Mouse (Mus musculus): ENCODE data around the gene Tmem247. TPM values are rescaled to one million over a fixed set of nuclear protein-coding genes. Genes with fewer than 3 reads are reported as not detected.

The Tmem247 gene
- polyA plus RNA-seq, 1 experiment: not detected

DNA sequence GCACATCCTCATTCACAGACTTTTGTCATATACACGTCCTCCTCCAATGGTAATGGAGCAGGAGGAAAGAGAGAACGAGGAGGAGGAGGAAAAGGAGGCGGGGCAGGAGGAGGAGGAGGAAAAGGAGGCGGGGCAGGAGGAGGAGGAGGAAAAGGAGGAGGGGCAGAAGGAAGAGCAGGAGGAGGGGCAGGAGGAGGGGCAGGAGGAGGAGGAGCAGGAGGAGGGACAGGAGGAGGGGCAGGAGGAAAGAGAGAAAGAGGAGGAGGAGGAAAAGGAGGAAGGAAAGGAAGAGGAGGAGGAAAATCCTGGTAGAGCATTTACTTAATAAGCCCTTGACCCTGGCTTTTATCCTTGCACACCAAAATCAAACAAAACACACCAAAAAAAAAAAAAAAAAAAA is 28.9 kb downstream of the Tmem247 start:
- 33% methylated on average over 4 of the region's 4 CpGs for WGBS

DNA sequence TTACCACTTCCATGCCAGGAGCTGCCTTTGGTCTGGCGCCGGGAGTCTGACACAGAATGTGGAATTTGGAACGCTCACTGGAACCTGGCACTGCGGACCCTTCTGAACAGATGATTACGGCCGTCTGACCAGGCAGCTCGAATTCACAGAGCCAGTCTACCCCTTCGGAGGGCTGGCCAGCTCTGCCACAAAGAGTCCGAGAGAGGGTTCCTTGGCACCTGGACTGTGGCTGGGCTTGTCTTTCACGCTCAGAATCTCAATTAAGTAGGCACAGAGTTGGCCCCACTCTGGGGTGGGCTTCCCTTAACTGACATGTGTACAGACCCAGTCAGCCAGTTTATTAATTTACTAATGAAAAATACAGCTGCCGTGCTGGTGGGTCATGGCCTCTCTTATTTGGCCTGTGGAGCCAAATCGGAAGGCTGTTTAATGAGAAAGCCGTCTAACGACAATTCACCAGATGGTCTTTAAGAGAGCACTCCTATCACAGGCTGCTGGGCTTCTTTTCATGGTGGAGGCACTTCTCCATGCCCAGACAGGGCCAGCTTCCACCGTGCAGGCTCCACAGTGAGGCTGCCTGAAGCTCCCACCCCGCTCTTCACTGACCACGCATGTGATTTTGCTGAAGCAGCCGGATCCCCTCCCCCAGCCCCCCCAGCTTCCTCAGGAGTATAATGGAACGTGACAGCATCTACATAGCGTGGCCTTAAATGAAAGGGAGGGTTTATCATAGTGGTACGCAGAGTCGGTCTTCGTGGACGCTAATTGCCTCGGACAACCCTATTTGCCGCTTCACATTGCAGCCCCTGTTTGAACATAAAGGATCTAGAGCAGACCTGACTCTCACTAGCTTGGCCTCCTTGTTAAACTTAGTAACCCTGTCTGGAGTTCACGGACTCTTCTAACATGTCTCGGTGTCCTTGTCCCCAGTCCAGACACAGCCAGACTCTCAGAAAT is 31.0 kb downstream of the Tmem247 start, which contains the start of gene Atp6v1e2:
Gene Atp6v1e2 (minus strand): TSS at position 58 of the 957 bp plus-strand sequence.
- H3K36me3 ChIP-seq (ENCODE audit: control insufficient read depth, insufficient read depth, low read length): no peaks in the 10 kb centered on the region
- 87% methylated on average over 28 of the region's 28 CpGs for WGBS
- no peak within 1 kb of the TSS for H3K4me3 ChIP-seq (ENCODE audit: low read depth, low read length)
- H3K4me1 ChIP-seq (ENCODE audit: control insufficient read depth, insufficient read depth, insufficient read length, low read length): peaks cover 2% of the 10 kb centered on the region; the same call in 1 of the 2 replicates
- no peak within 1 kb of the TSS for H3K27ac ChIP-seq (ENCODE audit: insufficient read depth, low read depth, low read length)
- TF ChIP-seq POLR2A (IDR thresholded peaks at IDR 0.05; ENCODE audit: low read depth, low read length) (no peak), CTCF (IDR thresholded peaks at IDR 0.05; ENCODE audit: extremely low read depth, insufficient read length, insufficient replicate concordance, low read depth, low read length) (no peak)
- H3K27me3 ChIP-seq (ENCODE audit: control insufficient read depth, insufficient read depth, low read length): no peaks in the 10 kb centered on the region; the same call in 1 of the 2 replicates

More for the DNA sequence above, 28.9 kb downstream of the Tmem247 start:
- H3K4me1 ChIP-seq (ENCODE audit: control insufficient read depth, insufficient read depth, insufficient read length, low read length): peaks cover 2% of the 10 kb centered on the region; the same call in 1 of the 2 replicates
- no peak overlapping the region for H3K27ac ChIP-seq (ENCODE audit: insufficient read depth, low read depth, low read length)
- no peaks in the 10 kb centered on the region for H3K36me3 ChIP-seq (ENCODE audit: control insufficient read depth, insufficient read depth, low read length)
- H3K27me3 ChIP-seq (ENCODE audit: control insufficient read depth, insufficient read depth, low read length): no peaks in the 10 kb centered on the region; the same call in 1 of the 2 replicates
- TF ChIP-seq POLR2A (IDR thresholded peaks at IDR 0.05; ENCODE audit: low read depth, low read length): no peak
- no peak for TF ChIP-seq CTCF (IDR thresholded peaks at IDR 0.05; ENCODE audit: extremely low read depth, insufficient read length, insufficient replicate concordance, low read depth, low read length)
- H3K4me3 ChIP-seq (ENCODE audit: low read depth, low read length): no peak overlapping the region

DNA sequence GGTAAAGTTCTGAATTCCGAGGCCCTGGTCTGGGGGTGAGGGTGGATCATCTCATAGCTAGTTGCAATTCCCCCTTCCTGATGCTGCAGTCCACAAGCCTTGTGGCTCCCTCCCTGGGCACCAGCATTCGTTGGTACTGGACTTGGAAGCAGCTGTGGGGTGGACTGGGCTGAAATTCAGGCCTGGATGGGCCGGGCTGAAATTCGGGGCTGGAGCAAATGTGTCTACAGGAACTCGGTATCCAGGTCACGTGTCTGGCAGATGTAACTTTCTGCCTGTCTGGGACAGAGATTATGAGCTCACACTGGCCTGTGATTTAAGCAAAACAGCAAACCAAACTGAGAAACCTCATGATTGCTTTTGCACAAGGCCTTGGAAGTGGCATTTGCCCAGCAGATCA is 31.7 kb downstream of the Tmem247 start:
- 71% methylated on average over 6 of the region's 6 CpGs for WGBS
- H3K27me3 ChIP-seq (ENCODE audit: control insufficient read depth, insufficient read depth, low read length): no peaks in the 10 kb centered on the region; the same call in 1 of the 2 replicates
- no peak overlapping the region for H3K4me3 ChIP-seq (ENCODE audit: low read depth, low read length)
- peaks cover 2% of the 10 kb centered on the region; the same call in 1 of the 2 replicates for H3K4me1 ChIP-seq (ENCODE audit: control insufficient read depth, insufficient read depth, insufficient read length, low read length)
- TF ChIP-seq CTCF (IDR thresholded peaks at IDR 0.05; ENCODE audit: extremely low read depth, insufficient read length, insufficient replicate concordance, low read depth, low read length) (no peak), POLR2A (IDR thresholded peaks at IDR 0.05; ENCODE audit: low read depth, low read length) (no peak)
- H3K36me3 ChIP-seq (ENCODE audit: control insufficient read depth, insufficient read depth, low read length): no peaks in the 10 kb centered on the region
- no peak overlapping the region for H3K27ac ChIP-seq (ENCODE audit: insufficient read depth, low read depth, low read length)

DNA sequence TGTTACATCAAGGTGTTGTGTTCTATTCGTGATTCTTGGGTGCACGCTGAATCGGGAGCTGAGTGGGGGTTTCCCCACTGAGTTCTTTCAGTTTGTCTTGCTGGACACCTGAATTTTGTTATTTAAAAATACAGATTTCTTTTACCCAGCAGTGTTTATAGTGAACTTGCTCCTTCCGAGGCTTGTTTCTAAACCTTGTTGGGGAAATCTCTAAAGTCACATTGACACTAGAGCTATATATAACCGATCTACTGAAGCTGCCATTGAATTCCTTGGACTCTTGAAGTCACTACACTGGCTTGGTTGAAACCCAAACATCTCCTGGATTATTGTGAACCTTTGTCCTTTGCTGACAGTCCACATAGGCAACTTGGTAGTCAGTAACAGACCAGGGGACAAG is 40.1 kb downstream of the Tmem247 start:
- Histone ChIP-seq H3K4me1 (ENCODE audit: control insufficient read depth, insufficient read depth, insufficient read length, low read length) (no peaks in the 10 kb centered on the region; the same call in 1 of the 2 replicates), H3K27ac (ENCODE audit: insufficient read depth, low read depth, low read length) (no peak overlapping the region), H3K27me3 (ENCODE audit: control insufficient read depth, insufficient read depth, low read length) (no peaks in the 10 kb centered on the region), H3K4me3 (ENCODE audit: low read depth, low read length) (no peak overlapping the region), H3K36me3 (ENCODE audit: control insufficient read depth, insufficient read depth, low read length) (no peaks in the 10 kb centered on the region)
- TF ChIP-seq CTCF (IDR thresholded peaks at IDR 0.05; ENCODE audit: extremely low read depth, insufficient read length, insufficient replicate concordance, low read depth, low read length): no peak
- no peak for TF ChIP-seq POLR2A (IDR thresholded peaks at IDR 0.05; ENCODE audit: low read depth, low read length)
- WGBS: 91% methylated on average over 5 of the region's 5 CpGs

DNA sequence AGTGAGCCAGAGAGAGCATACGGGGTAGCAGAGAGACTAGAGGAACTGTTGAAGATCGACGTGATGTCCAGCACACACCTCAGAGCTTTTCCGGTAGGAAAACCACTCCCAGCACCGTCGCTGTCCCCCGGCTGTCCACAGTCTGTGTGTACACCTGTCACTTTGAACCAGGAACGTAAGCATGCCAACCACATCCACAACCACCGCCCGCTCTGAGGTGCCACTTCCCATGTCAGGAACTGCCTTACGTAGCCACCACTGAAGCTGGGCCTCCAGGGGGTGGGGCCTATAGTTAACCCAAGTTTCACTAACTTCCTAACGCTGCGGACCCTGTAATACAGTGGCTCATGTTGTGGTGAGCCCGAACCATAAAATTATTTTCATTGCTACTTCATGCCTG is 40.8 kb downstream of the Tmem247 start:
- no peaks in the 10 kb centered on the region for H3K27me3 ChIP-seq (ENCODE audit: control insufficient read depth, insufficient read depth, low read length)
- no peaks in the 10 kb centered on the region; the same call in 1 of the 2 replicates for H3K4me1 ChIP-seq (ENCODE audit: control insufficient read depth, insufficient read depth, insufficient read length, low read length)
- peak overlapping the region; percentile 21 for H3K4me3 ChIP-seq (ENCODE audit: low read depth, low read length)
- no peak for TF ChIP-seq POLR2A (IDR thresholded peaks at IDR 0.05; ENCODE audit: low read depth, low read length)
- no peak for TF ChIP-seq CTCF (IDR thresholded peaks at IDR 0.05; ENCODE audit: extremely low read depth, insufficient read length, insufficient replicate concordance, low read depth, low read length)
- 50% methylated on average over 14 of the region's 14 CpGs for WGBS
- H3K27ac ChIP-seq (ENCODE audit: insufficient read depth, low read depth, low read length): no peak overlapping the region
- H3K36me3 ChIP-seq (ENCODE audit: control insufficient read depth, insufficient read depth, low read length): no peaks in the 10 kb centered on the region

DNA sequence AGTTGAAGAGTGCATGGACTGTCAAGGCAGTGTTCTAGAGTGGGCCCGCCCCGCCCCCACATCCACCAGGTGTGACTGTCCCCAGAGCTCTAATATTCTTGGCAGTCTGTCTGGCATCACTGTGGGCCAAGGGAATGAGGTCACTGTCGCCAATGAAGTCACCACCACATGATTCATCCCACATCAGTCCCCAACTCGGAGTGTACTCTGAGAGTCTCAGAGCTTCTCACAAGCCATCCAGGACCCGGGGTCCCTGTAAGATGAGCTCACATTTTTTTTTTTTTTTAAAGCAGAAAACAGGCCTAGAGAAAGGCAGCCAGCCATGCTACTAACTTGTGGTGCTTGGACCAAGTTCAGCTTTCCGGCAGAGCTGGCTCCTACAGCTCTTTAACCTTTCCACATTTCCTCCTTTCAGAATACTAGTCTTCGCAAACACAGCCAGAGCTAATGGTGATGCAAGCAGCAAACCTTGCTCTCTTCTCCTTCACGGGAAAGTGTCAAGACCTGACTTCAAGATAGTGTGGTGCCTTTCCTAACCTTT is 44.2 kb downstream of the Tmem247 start:
- Histone ChIP-seq H3K4me1 (ENCODE audit: control insufficient read depth, insufficient read depth, insufficient read length, low read length) (no peaks in the 10 kb centered on the region; the same call in 1 of the 2 replicates), H3K27ac (ENCODE audit: insufficient read depth, low read depth, low read length) (no peak overlapping the region), H3K27me3 (ENCODE audit: control insufficient read depth, insufficient read depth, low read length) (no peaks in the 10 kb centered on the region), H3K36me3 (ENCODE audit: control insufficient read depth, insufficient read depth, low read length) (0 out of 2 replicates have a peak, but pooled peaks cover 2% of the 10 kb centered on the region), H3K4me3 (ENCODE audit: low read depth, low read length) (no peak overlapping the region)
- no peak for TF ChIP-seq POLR2A (IDR thresholded peaks at IDR 0.05; ENCODE audit: low read depth, low read length)
- WGBS: 54% methylated on average over 8 of the region's 8 CpGs

Data from small intestine, adult 2 months (tissue).